Mouse (Mus musculus) bone marrow, adult 2 months (tissue): ENCODE measurements around the gene Cep104. TPM values are rescaled to one million over a fixed set of nuclear protein-coding genes. Genes with fewer than 3 reads are reported as not detected.

Source experiments
- H3K27ac ChIP-seq: fragments of 200-500 bp; 2 replicates; pipeline ENCODE4 v1.5.1; 2012; ENCODE audit warnings: low read depth, mild to moderate bottlenecking, control low read depth, inconsistent platforms, low read length; ENCODE audit not compliant: control insufficient read depth, poor library complexity, insufficient read depth
- H3K4me1 ChIP-seq: fragments of 200-500 bp; 2 replicates; pipeline ENCODE4 v1.6.1; 2011; ENCODE audit warnings: low read length; ENCODE audit not compliant: control insufficient read depth, insufficient read depth
- H3K4me3 ChIP-seq: fragments of 200-500 bp; replicated peaks from 2 replicates; pipeline ENCODE3; 2011; ENCODE audit warnings: mild to moderate bottlenecking, low read depth, low read length, control low read depth; ENCODE audit not compliant: control insufficient read depth
- CTCF ChIP-seq: fragments of 200-500 bp; IDR thresholded peaks from 2 replicates; pipeline ENCODE4 v1.5.1; 2011; ENCODE audit warnings: low read length, control low read depth; ENCODE audit not compliant: control insufficient read depth, insufficient read depth
- POLR2A ChIP-seq: fragments of 200-500 bp; IDR thresholded peaks from 2 replicates; pipeline ENCODE4 v1.6.1; 2011; ENCODE audit warnings: low read depth, mild to moderate bottlenecking, control low read depth, low read length, borderline replicate concordance; ENCODE audit not compliant: control insufficient read depth
- WGBS: fragments of 180-500 bp; shearing (Covaris S2); methylation state at CpG from one replicate; pipeline ENCODE4 v1.1.7; 2018; 5-methylcytosine and 5-hydroxymethylcytosine counted together
- polyA plus RNA-seq: library from polyadenylated mRNA; stranded (reverse); fragments of >200 nt; gene quantifications from 2 replicates; pipeline ENCODE4 v1.2.4, GENCODE M21; 2011; ENCODE audit warnings: low replicate concordance; ENCODE audit not compliant: missing spikeins, insufficient read depth, insufficient read length

Gene Cep104
- polyA plus RNA-seq, 1 experiment = 11.1 TPM

GRCm38 (mm10) chr4:154042577-154042976 is 67.6 kb downstream of the Cep104 start, which contains the start of gene Ccdc27:
Gene Ccdc27, minus strand, starts transcription at chr4:154042677.
- WGBS = 73% methylated on average over 9 of the region's 9 CpGs
- Histone ChIP-seq H3K4me3 (no peak within 1 kb of the TSS), H3K4me1 (no peaks in the 10 kb centered on the region), H3K27ac (no peak within 1 kb of the TSS)
- TF ChIP-seq CTCF (no peak), POLR2A (no peak)

- 65% methylated on average over 5 of the region's 5 CpGs for WGBS
These were observed 70.8 kb downstream of the Cep104 start for GRCm38 (mm10) chr4:154045837-154046236.

GRCm38 (mm10) chr4:154051401-154051800 is 76.4 kb downstream of the Cep104 start:
- Histone ChIP-seq H3K27ac (no peak overlapping the region), H3K4me1 (no peaks in the 10 kb centered on the region), H3K4me3 (no peak overlapping the region)
- 83% methylated on average over 3 of the region's 3 CpGs for WGBS
- TF ChIP-seq POLR2A = no peak
- no peak for TF ChIP-seq CTCF

More at GRCm38 (mm10) chr4:154045837-154046236, 70.8 kb downstream of the Cep104 start:
- Histone ChIP-seq H3K4me1 (no peaks in the 10 kb centered on the region), H3K27ac (no peak overlapping the region), H3K4me3 (no peak overlapping the region)
- TF ChIP-seq POLR2A (no peak), CTCF (0 out of 2 replicates have a peak, but pooled peaks have one; percentile 27)

DNA sequence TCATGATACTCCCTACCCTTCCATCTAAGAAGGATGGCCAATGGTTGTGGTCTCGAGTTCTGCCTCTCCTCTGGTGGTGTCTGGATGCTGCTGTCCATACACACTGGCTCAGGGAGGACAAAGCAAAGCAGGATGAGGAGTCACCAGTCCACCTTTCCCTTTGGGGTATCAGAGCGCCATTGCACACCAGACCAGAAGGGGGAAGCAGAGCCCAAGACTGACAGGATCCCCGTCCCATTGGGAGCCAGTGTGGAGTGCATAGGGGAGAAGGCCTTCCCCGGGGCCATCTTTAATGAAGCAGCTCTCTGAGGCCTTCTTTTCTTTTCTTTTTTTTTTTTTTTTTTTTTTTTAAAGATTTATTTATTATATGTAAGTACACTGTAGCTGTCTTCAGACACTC is 78.1 kb downstream of the Cep104 start:
- H3K27ac ChIP-seq = no peak overlapping the region
- 46% methylated on average over 4 of the region's 4 CpGs for WGBS
- no peak overlapping the region for H3K4me3 ChIP-seq
- no peaks in the 10 kb centered on the region for H3K4me1 ChIP-seq
- TF ChIP-seq CTCF (no peak), POLR2A (no peak)

DNA sequence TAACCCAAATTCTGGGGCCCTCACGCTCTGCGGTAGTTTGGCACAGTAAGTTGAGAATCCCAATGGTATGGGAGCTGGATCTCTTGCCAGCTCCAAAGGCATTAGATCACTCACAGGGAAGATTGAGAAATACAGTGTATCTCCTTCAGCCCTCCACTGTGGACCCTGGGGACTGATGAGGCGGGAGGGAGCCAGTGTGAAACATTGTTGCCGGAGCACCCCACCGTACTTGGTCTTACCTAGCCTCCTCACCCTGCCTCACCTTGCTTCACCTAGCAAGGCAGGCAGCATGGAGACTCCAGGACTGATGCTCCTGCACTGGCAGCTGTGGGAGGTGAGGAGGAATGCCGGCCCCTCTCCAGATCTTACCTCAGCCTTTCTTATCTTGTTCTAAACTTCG is 80.5 kb downstream of the Cep104 start:
- H3K27ac ChIP-seq = no peak overlapping the region
- WGBS = 83% methylated on average over 7 of the region's 7 CpGs
- TF ChIP-seq POLR2A = no peak
- no peaks in the 10 kb centered on the region for H3K4me1 ChIP-seq
- H3K4me3 ChIP-seq = no peak overlapping the region

DNA sequence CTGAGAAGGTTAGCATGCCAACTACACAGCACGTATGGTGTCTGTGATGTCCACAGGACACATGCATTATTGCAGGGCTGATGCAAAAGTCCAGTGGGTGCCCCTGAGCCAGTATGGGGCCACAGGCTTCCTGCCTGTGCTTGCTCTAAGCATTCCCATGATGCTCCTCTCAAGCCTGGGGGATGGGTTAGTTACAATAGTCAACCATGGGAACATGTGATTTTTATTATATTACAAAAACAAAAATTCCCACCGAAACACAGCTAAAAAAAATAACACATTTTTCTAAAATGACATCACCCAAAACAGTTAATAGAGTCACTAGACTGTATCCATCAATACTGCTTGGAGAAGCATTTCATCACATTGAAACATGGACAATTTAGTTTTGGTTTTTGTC is 81.1 kb downstream of the Cep104 start:
- TF ChIP-seq CTCF (no peak), POLR2A (no peak)
- H3K4me3 ChIP-seq = no peak overlapping the region
- no peak overlapping the region for H3K27ac ChIP-seq
- H3K4me1 ChIP-seq = no peaks in the 10 kb centered on the region
- WGBS = 84% methylated on average over 2 of the region's 2 CpGs

GRCm38 (mm10) chr4:154056661-154057060 is 81.7 kb downstream of the Cep104 start:
- no peak overlapping the region for H3K27ac ChIP-seq
- TF ChIP-seq POLR2A (no peak), CTCF (no peak)
- no peak overlapping the region for H3K4me3 ChIP-seq
- H3K4me1 ChIP-seq = no peaks in the 10 kb centered on the region
- 34% methylated on average over 2 of the region's 2 CpGs for WGBS

- TF ChIP-seq CTCF = no peak
- TF ChIP-seq POLR2A = no peak
- Histone ChIP-seq H3K4me3 (no peak overlapping the region), H3K27ac (no peak overlapping the region), H3K4me1 (no peaks in the 10 kb centered on the region)
- WGBS = 56% methylated on average over 4 of the region's 4 CpGs
These were observed 82.7 kb downstream of the Cep104 start for GRCm38 (mm10) chr4:154057696-154058095.

Other genes starting within 250 kb of the Cep104 start
- gene A430005L14Rik, start 18.0 kb upstream of the Cep104 start, polyA plus RNA-seq = 60.4 and 78.7 TPM in 2 replicates
- 5.7 and 15.7 TPM in 2 replicates for gene Dffb, start 68 bp upstream of the Cep104 start, polyA plus RNA-seq
- 26.3 and 28.8 TPM in 2 replicates for gene Lrrc47, start 36.5 kb downstream of the Cep104 start, polyA plus RNA-seq
- 67.7 and 73.2 TPM in 2 replicates for gene Smim1, start 51.0 kb downstream of the Cep104 start, polyA plus RNA-seq
- not detected in 2 replicates for gene Ccdc27, start 67.5 kb downstream of the Cep104 start, polyA plus RNA-seq
- gene Trp73, start 165.0 kb downstream of the Cep104 start, polyA plus RNA-seq = not detected in 2 replicates
- gene Wrap73, start 167.2 kb downstream of the Cep104 start, polyA plus RNA-seq = 7.4 and 9.0 TPM in 2 replicates
- 101 and 105 TPM in 2 replicates for gene Tprgl, start 185.5 kb downstream of the Cep104 start, polyA plus RNA-seq
- gene Megf6, start 195.5 kb downstream of the Cep104 start, polyA plus RNA-seq = 0.22 TPM in 1 of 2 replicates, not detected in the other